Mouse (Mus musculus): ENCODE data around the gene Tmem141. TPM values are rescaled to one million over a fixed set of nuclear protein-coding genes. Genes with fewer than 3 reads are reported as not detected.

Gene Tmem141
- polyA plus RNA-seq, 1 experiment: 12.9 TPM

DNA sequence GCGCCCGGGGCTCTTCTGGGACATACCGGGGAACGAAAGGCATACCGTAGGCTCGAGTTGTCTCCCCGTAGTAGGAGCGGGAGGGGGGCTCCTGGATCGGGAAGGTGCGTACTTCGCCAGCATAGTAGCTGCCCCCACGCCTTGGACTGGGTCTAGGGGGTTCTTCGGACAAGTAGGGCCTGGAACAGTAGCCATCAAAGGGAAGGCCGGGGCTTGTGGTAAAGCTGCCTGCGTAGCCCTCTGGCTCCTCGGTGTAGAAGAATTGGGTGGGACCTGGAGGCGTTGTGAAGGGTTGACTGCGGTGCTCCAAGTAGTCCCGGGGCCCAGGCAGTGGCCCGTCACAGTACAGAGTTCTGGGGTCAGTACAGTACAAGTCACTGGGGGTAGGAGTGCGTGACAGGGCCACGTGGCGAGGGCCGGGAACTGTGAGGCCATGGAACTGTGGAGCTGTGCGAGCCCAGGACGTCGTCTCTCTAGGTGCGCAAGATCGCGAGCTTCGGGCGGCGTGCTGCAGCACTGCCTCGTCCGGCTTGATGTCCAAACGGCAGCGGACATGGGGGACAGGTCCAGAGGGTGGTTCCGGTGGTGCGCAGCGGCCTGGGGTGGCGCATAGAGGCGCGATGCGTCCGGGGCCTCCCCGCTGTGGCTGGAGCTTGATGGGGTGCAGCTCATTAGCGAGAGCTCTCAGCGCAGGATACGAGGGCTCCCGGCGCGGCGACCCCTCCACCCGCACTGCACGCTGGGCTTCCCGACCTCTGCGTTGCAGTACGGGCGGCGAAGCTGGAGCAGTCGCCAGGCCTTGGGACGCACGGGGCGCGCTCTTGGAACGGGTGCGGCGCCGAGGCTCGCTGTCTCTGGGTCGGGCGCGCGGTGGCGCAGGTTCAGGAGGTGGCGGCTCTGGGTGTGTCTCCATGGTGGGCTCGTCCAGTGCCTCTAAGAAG, 42.7 kb downstream of the Tmem141 start:
- Histone ChIP-seq H3K79me3 (ENCODE audit: low read depth) (no peaks in the 10 kb centered on the region), H3K27me3 (ENCODE audit: control insufficient read depth, insufficient read depth, insufficient read length) (no peaks in the 10 kb centered on the region), H3K36me3 (ENCODE audit: control insufficient read depth, insufficient read depth) (peaks cover 11% of the 10 kb centered on the region), H3ac (ENCODE audit: control insufficient read depth, insufficient read length, low read depth) (no peak overlapping the region), H3K79me2 (ENCODE audit: control insufficient read depth, insufficient read depth) (peaks cover 4% of the 10 kb centered on the region), H3K4me3 (ENCODE audit: insufficient read depth, poor library complexity, severe bottlenecking) (no peak overlapping the region)
- no peak for TF ChIP-seq MYOG (IDR thresholded peaks at IDR 0.05; ENCODE audit: control insufficient read depth, extremely low read depth, insufficient read length)
- no peak for TF ChIP-seq CEBPB (IDR thresholded peaks at IDR 0.05; ENCODE audit: low read depth)
- TF ChIP-seq MYOD1 (IDR thresholded peaks at IDR 0.05; ENCODE audit: control insufficient read depth, insufficient read length, low read depth): no peak

GRCm38 (mm10) chr2:25577951-25578795, 43.6 kb downstream of the Tmem141 start:
- Histone ChIP-seq H3K4me3 (ENCODE audit: insufficient read depth, poor library complexity, severe bottlenecking) (no peak overlapping the region), H3K36me3 (ENCODE audit: control insufficient read depth, insufficient read depth) (peaks cover 5% of the 10 kb centered on the region), H3K27me3 (ENCODE audit: control insufficient read depth, insufficient read depth, insufficient read length) (no peaks in the 10 kb centered on the region)

DNA sequence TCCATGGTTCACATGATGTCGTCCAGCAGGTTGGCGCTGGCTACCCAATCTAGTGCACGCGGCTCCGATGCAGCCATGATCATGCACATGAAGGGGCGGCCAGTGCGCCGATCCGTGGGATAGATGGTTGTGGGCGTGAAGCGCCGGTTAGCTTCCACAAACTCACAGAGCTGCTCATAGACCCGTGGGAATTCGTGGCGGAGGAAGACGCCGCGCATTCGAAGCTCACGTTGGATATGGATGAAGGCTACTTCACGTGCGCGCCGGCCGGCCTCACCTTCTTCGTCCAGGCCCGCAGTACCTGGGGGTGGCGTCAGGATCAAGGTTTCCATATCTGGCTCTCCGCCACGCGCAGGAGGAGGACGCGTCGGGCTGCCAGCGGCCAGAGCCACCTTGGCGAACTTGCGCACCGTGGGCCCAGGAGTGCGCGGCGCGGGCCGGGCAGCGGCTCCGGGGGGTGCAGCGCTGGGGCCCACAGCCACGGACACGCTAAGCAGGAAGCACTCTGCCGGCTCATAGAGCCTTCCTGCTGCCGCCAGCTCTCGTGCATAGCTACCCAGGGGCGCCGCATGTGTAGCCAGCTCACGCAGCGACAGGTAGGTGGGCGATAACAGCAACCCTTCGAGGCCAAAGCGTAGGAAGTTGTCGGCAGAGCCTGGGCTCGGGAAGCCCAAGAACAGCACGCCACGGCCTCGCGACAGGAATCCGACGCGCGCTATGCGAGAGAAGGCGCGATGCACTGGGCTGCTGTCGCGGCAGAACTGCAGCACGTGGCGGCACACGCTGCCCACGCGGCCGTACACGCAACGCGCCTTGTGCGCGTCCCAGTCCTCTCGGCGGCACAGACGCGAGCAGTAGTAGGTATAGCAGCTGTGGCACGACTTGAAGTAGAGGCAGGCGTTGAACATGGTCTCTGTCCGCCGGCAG, 44.6 kb downstream of the Tmem141 start:
- no peak for TF ChIP-seq MYOG (IDR thresholded peaks at IDR 0.05; ENCODE audit: control insufficient read depth, extremely low read depth, insufficient read length)
- TF ChIP-seq CTCF (IDR thresholded peaks at IDR 0.05; ENCODE audit: control insufficient read depth, insufficient read depth, insufficient read length): no peak
- TF ChIP-seq MAX (IDR thresholded peaks at IDR 0.05): no peak
- TF ChIP-seq USF1 (IDR thresholded peaks at IDR 0.05; ENCODE audit: low read depth): no peak
- no peak for TF ChIP-seq FOSL1 (IDR thresholded peaks at IDR 0.05; ENCODE audit: insufficient read depth, low read length, poor library complexity, severe bottlenecking)
- TF ChIP-seq CEBPB (IDR thresholded peaks at IDR 0.05; ENCODE audit: low read depth): no peak
- TF ChIP-seq MYOD1 (IDR thresholded peaks at IDR 0.05; ENCODE audit: control insufficient read depth, insufficient read length, low read depth): no peak
- no peak overlapping the region for H3ac ChIP-seq (ENCODE audit: control insufficient read depth, insufficient read length, low read depth)
- no peak overlapping the region for H3K4me3 ChIP-seq (ENCODE audit: insufficient read depth, poor library complexity, severe bottlenecking)
- H3K36me3 ChIP-seq (ENCODE audit: control insufficient read depth, insufficient read depth): no peaks in the 10 kb centered on the region
- peaks cover 20% of the 10 kb centered on the region for H3K79me2 ChIP-seq (ENCODE audit: control insufficient read depth, insufficient read depth)
- H3K79me3 ChIP-seq (ENCODE audit: low read depth): peaks cover 3% of the 10 kb centered on the region
- no peaks in the 10 kb centered on the region for H3K27me3 ChIP-seq (ENCODE audit: control insufficient read depth, insufficient read depth, insufficient read length)

More at GRCm38 (mm10) chr2:25577951-25578795, 43.6 kb downstream of the Tmem141 start:
- Histone ChIP-seq H3ac (ENCODE audit: control insufficient read depth, insufficient read length, low read depth) (no peak overlapping the region), H3K79me3 (ENCODE audit: low read depth) (peaks cover 3% of the 10 kb centered on the region), H3K79me2 (ENCODE audit: control insufficient read depth, insufficient read depth) (peaks cover 13% of the 10 kb centered on the region)
- TF ChIP-seq MAX (IDR thresholded peaks at IDR 0.05) (no peak), MYOG (IDR thresholded peaks at IDR 0.05; ENCODE audit: control insufficient read depth, extremely low read depth, insufficient read length) (no peak), MYOD1 (IDR thresholded peaks at IDR 0.05; ENCODE audit: control insufficient read depth, insufficient read length, low read depth) (no peak)

- no peak for TF ChIP-seq CTCF (IDR thresholded peaks at IDR 0.05; ENCODE audit: control insufficient read depth, insufficient read depth, insufficient read length)
- no peak for TF ChIP-seq FOSL1 (IDR thresholded peaks at IDR 0.05; ENCODE audit: insufficient read depth, low read length, poor library complexity, severe bottlenecking)
- no peak for TF ChIP-seq MAX (IDR thresholded peaks at IDR 0.05)
- no peak for TF ChIP-seq CEBPB (IDR thresholded peaks at IDR 0.05; ENCODE audit: low read depth)
- no peak for TF ChIP-seq USF1 (IDR thresholded peaks at IDR 0.05; ENCODE audit: low read depth)
- TF ChIP-seq MYOG (IDR thresholded peaks at IDR 0.05; ENCODE audit: control insufficient read depth, extremely low read depth, insufficient read length): no peak
- TF ChIP-seq MYOD1 (IDR thresholded peaks at IDR 0.05; ENCODE audit: control insufficient read depth, insufficient read length, low read depth): no peak
- Histone ChIP-seq H3K79me3 (ENCODE audit: low read depth) (peaks cover 3% of the 10 kb centered on the region), H3K36me3 (ENCODE audit: control insufficient read depth, insufficient read depth) (no peaks in the 10 kb centered on the region), H3K79me2 (ENCODE audit: control insufficient read depth, insufficient read depth) (peaks cover 20% of the 10 kb centered on the region), H3ac (ENCODE audit: control insufficient read depth, insufficient read length, low read depth) (no peak overlapping the region), H3K4me3 (ENCODE audit: insufficient read depth, poor library complexity, severe bottlenecking) (no peak overlapping the region), H3K27me3 (ENCODE audit: control insufficient read depth, insufficient read depth, insufficient read length) (no peaks in the 10 kb centered on the region)
Observed at GRCm38 (mm10) chr2:25576028-25576850, 45.6 kb downstream of the Tmem141 start.

All from C2C12 (cell line).